Mouse (Mus musculus) intestine, embryonic 16.5 days (tissue): ENCODE results near the gene Iqcf3. TPM values are rescaled to one million over a fixed set of nuclear protein-coding genes. Genes with fewer than 3 reads are reported as not detected.
A peak's percentile ranks its signal among the peaks of the same experiment; 100 is the strongest.

Source experiments
- ATAC-seq: fragments of 200-750 bp; cut with Nextera tagmentation; 2 replicates; pipeline ENCODE4 v1.8.0; 2017; ENCODE audit warnings: moderate TSS enrichment, moderate library complexity
- H3K27ac ChIP-seq: fragments of 300-500 bp; sonication (generic); 2 replicates; pipeline ENCODE4 v1.5.1; 2014; ENCODE audit warnings: mild to moderate bottlenecking, low read length
- H3K27me3 ChIP-seq: fragments of 300-500 bp; sonication (generic); replicated peaks from 2 replicates; pipeline ENCODE4 v1.6.1; 2014; ENCODE audit warnings: low read length, control low read depth, mixed read lengths; ENCODE audit not compliant: control insufficient read depth, insufficient read depth
- H3K36me3 ChIP-seq: fragments of 300-500 bp; sonication (generic); 2 replicates; pipeline ENCODE4 v1.6.1; 2014; ENCODE audit warnings: low read length, control low read depth; ENCODE audit not compliant: control insufficient read depth, insufficient read depth
- H3K4me1 ChIP-seq: fragments of 300-500 bp; sonication (generic); 2 replicates; pipeline ENCODE4 v1.6.1; 2014; ENCODE audit warnings: low read length, control low read depth, mixed read lengths; ENCODE audit not compliant: control insufficient read depth, insufficient read depth
- H3K4me2 ChIP-seq: fragments of 300-500 bp; sonication (generic); 2 replicates; pipeline ENCODE4 v1.6.1; 2014; ENCODE audit warnings: low read depth, low read length, control low read depth
- H3K4me3 ChIP-seq: fragments of 300-500 bp; sonication (generic); 2 replicates; pipeline ENCODE4 v1.5.1; 2014; ENCODE audit warnings: mild to moderate bottlenecking, low read length
- H3K9ac ChIP-seq: fragments of 300-500 bp; sonication (generic); 2 replicates; pipeline ENCODE4 v1.6.1; 2014; ENCODE audit warnings: low read depth, low read length
- H3K9me3 ChIP-seq: fragments of 300-500 bp; sonication (generic); 2 replicates; pipeline ENCODE4 v1.6.1; 2016; ENCODE audit warnings: low read length, control low read depth; ENCODE audit not compliant: control insufficient read depth
- WGBS: fragments of 180-500 bp; shearing (Covaris S2); extraction: QIAGEN DNeasy Blood & Tissue Kit; methylation state at CpG from one replicate; pipeline ENCODE4 v1.1.7; 2014; 5-methylcytosine and 5-hydroxymethylcytosine counted together
- polyA plus RNA-seq: library from polyadenylated mRNA; unstranded; fragments of >200 nt; fragmentation: Nextera tagmentation; extraction: Ambion mirVana; gene quantifications from 2 replicates; pipeline ENCODE4 v1.2.1, GENCODE M21; 2015

Iqcf3 gene
- polyA plus RNA-seq, 1 experiment from 2014 or later: not detected

- Histone ChIP-seq H3K4me3 (peak within 1 kb of the TSS; percentile 87), H3K27me3 (no peaks in the 10 kb centered on the region), H3K4me1 (peaks cover 44% of the 10 kb centered on the region), H3K4me2 (peak within 1 kb of the TSS; percentile 92), H3K9ac (peak within 1 kb of the TSS; percentile 73), H3K27ac (peak within 1 kb of the TSS; percentile 65), H3K36me3 (0 out of 2 replicates have a peak, but pooled peaks cover 2% of the 10 kb centered on the region), H3K9me3 (no peaks in the 10 kb centered on the region)
- peak; percentile 99 for ATAC-seq
- WGBS: under 1% methylated on average over 41 of the region's 41 CpGs
These were observed 84.4 kb downstream of the Iqcf3 start, which contains the start of gene Parp3 for GRCm38 (mm10) chr9:106476924-106477484. TSS of gene Parp3 (minus strand) at chr9:106476949.

DNA sequence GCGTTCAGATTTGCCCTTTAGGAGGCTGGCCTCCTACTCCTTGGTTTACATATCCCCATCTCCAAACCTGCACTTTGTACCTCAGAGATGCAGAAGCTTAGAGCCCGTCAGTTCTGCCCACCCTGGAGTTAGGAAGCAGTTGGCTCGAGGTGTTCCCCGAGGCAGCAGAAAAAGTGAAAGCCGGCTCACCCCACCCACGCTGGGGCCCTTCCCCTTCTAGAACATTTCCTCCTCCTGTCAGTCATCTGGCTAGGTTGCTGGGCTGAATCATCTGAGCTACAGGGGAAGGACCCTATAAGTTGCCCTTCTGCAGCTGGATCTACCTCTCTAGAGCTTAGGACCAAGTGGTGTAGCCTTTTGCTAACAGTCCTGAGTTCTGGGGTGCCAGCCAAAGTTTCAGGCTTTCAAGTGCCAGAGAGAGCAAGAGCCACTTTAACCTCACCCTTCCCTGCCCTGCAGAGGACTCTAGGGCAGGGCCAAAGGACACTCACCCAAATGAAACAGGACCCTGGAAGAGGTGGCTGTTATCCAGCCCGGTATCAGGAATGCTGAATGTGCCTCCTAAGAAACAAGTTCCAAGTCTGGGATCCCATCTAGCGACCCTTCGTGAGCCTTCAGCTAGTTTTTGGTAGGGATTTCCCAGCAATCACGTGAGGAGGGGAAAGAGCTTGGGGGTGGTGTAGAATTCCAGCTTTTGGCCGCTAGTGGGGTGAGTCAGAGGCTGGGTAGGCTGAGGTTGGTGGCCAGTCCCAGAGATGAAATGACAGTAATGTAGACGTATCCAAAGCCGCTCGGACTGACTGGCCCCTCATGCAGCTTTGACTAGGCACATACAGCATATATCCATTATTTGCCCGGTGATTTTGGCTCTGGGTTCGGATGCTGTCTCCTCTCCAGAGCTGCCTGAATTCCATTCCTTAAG lies 85.2 kb downstream of the Iqcf3 start:
- Histone ChIP-seq H3K4me1 (peaks cover 50% of the 10 kb centered on the region), H3K27ac (peak overlapping the region; percentile 65), H3K4me2 (peak overlapping the region; percentile 51), H3K9me3 (no peaks in the 10 kb centered on the region), H3K27me3 (no peaks in the 10 kb centered on the region), H3K9ac (peak overlapping the region; percentile 60), H3K36me3 (no peaks in the 10 kb centered on the region), H3K4me3 (peak overlapping the region; percentile 33)
- peak; percentile 45 for ATAC-seq
- 23% methylated on average over 16 of the region's 16 CpGs for WGBS

- Histone ChIP-seq H3K9ac (peak within 1 kb of the TSS; percentile 60), H3K4me3 (peak within 1 kb of the TSS; percentile 33), H3K36me3 (no peaks in the 10 kb centered on the region), H3K4me2 (peak within 1 kb of the TSS; percentile 51), H3K27me3 (no peaks in the 10 kb centered on the region), H3K4me1 (peaks cover 50% of the 10 kb centered on the region), H3K27ac (peak within 1 kb of the TSS; percentile 65), H3K9me3 (no peaks in the 10 kb centered on the region)
- no peak for ATAC-seq
- 89% methylated on average over 10 of the region's 10 CpGs for WGBS
These were observed 85.8 kb downstream of the Iqcf3 start, which contains the start of gene Rrp9 for GRCm38 (mm10) chr9:106475663-106476001. TSS of gene Rrp9 (plus strand) at chr9:106475963.

DNA sequence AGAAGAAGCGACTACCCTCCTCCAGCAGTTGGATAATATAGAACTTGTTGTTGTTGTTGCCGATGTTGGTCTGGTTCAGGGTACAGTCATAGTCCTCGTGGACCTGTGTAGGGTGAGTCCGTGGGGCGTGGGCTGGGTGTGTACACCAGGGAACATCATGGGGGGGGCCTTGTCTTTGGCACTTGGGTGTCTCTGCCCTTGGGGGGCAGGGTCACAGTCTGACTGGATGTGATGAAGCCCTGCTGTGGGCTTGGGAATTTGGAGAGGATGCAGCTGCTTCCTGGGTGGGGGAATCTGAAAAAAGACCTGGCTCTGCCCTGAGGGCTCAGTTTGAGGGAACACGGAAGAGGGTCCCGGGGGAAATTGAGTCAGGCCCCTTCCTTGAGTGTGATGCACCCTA lies 86.4 kb downstream of the Iqcf3 start:
- Histone ChIP-seq H3K4me3 (no peak overlapping the region), H3K27ac (no peak overlapping the region), H3K4me2 (no peak overlapping the region), H3K9me3 (no peaks in the 10 kb centered on the region), H3K27me3 (no peaks in the 10 kb centered on the region), H3K4me1 (peaks cover 50% of the 10 kb centered on the region), H3K36me3 (no peaks in the 10 kb centered on the region), H3K9ac (no peak overlapping the region)
- WGBS: 67% methylated on average over 7 of the region's 7 CpGs
- ATAC-seq: no peak

DNA sequence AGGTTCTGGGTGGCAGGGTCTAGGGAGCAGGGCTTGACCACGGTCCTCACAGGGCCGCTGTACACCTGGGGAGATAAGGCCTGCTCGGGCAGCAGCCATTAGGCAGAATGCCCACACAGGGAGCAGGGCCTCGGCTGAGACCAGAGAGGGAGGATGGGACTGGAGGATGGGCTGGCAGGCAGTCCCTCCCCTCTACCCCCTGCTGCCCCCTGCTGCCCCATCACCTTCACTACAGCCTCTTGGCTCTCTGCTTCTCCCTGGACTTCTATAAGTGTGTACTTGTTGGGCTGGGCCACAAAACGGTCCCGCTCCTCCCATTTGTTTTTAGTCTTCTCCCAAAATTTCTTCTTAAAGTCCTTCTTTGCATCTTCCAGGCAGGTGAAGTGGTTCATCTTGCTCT lies 87.0 kb downstream of the Iqcf3 start:
- no peak overlapping the region for H3K27ac ChIP-seq
- peaks cover 50% of the 10 kb centered on the region for H3K4me1 ChIP-seq
- no peak overlapping the region for H3K4me3 ChIP-seq
- H3K36me3 ChIP-seq: no peaks in the 10 kb centered on the region
- H3K9ac ChIP-seq: no peak overlapping the region; the same call in 1 of the 2 replicates
- no peak overlapping the region for H3K4me2 ChIP-seq
- no peaks in the 10 kb centered on the region for H3K9me3 ChIP-seq
- no peaks in the 10 kb centered on the region for H3K27me3 ChIP-seq
- ATAC-seq: no peak
- WGBS: 7% methylated on average over 6 of the region's 6 CpGs

DNA sequence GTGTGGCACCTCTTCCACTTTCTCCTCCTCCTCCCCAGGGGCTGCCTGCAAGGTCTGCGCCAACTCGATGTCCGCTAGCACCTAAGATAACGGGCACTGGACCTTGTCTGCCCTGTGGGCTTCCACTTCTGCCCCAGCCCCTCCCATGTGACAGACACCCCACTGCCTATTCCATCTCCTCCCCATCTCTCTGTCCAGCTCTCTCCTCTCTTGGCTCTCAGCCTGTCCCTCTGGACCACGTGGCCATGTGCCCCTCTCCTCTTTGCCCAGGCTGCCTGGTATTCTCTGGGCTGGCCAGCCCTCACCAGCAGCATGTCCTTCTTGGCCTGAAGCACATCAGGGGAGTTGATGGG lies 87.7 kb downstream of the Iqcf3 start:
- Histone ChIP-seq H3K4me2 (no peak overlapping the region), H3K27me3 (no peaks in the 10 kb centered on the region), H3K36me3 (no peaks in the 10 kb centered on the region), H3K4me3 (no peak overlapping the region), H3K27ac (no peak overlapping the region), H3K4me1 (peaks cover 50% of the 10 kb centered on the region), H3K9me3 (no peaks in the 10 kb centered on the region), H3K9ac (no peak overlapping the region; the same call in 1 of the 2 replicates)
- no peak for ATAC-seq
- WGBS: 74% methylated on average over 5 of the region's 5 CpGs

DNA sequence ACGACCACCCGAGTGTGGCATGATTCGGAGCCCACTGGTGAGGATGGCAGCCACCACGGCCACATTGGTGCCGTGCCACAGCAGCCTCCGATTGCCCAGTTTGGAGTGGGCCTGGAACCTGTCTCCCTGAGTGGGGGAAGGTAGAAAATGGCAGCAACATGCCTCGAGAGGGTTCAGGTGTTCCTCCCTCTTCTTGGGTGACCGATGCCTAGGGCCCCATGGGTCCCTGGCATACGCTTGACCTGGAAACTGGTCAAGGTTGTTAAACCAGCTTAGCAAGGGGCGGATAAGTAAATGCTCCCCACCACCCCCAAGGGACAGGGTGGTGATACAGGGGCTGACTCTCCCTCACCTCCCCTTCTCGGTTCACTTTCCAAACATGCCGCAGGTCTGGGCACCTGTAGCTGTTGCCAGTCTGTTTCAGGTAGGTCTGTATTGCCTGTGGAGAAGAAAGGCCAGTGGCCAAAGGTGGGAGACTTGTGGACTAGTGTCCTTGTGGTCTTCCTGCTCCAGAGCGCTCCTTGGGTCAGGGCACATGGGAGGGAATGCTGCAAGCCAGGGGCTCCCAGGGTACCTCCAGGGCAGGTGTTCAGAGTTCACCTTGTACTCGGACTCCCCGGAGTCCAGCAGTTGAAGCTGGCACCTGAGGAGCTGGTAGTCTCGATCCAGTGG lies 88.2 kb downstream of the Iqcf3 start:
- Histone ChIP-seq H3K4me1 (peaks cover 49% of the 10 kb centered on the region), H3K27me3 (no peaks in the 10 kb centered on the region), H3K4me2 (no peak overlapping the region), H3K9ac (no peak overlapping the region), H3K4me3 (no peak overlapping the region), H3K36me3 (no peaks in the 10 kb centered on the region), H3K9me3 (no peaks in the 10 kb centered on the region), H3K27ac (no peak overlapping the region)
- WGBS: 90% methylated on average over 16 of the region's 16 CpGs
- ATAC-seq: no peak

DNA sequence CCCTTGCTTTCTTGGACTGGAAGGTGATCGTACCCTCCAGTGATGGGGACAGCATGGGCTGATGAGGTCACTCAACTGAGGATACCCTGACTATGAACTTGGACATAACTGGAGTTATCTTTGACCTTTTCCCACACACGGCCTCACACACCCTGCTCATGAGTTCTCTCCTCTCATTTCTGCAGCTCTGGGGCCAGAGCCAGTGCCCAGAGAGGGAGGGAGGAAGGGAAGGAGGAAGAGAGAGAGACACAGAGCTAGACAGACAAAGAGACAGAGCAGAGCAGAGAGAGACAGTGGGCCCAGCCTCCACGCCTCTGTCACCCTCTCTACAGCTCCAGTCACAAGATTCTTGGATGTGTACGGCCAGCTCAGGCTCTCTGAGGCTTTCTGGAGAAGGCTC lies 89.1 kb downstream of the Iqcf3 start:
- no peak for ATAC-seq
- 57% methylated on average over 4 of the region's 4 CpGs for WGBS
- no peak overlapping the region for H3K4me3 ChIP-seq
- H3K27ac ChIP-seq: peak overlapping the region; percentile 31; the same call in 1 of the 2 replicates
- 0 out of 2 replicates have a peak overlapping the region, but pooled peaks have one; percentile 6 for H3K9ac ChIP-seq
- H3K4me1 ChIP-seq: peaks cover 43% of the 10 kb centered on the region
- no peaks in the 10 kb centered on the region for H3K36me3 ChIP-seq
- no peaks in the 10 kb centered on the region for H3K27me3 ChIP-seq
- no peaks in the 10 kb centered on the region for H3K9me3 ChIP-seq
- H3K4me2 ChIP-seq: no peak overlapping the region

DNA sequence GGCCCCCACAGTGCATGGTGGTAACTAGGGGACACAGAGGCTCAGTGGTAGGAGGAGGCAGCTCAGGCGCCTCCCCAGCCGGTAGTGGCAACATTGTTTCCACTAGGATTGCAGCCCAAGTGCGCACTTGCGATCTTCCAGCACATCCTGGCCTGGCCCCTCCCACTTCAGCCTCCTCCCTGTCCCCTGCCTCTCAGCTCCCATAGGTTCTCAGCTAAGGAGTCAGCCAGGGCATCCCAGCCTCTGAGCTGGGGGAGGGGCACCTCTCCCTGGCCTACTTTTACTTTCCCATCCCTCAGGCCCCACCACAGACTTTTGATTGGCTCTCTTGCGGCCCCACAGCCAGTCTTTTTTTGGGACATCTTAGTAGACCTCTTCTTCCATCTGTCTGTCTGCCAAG lies 89.5 kb downstream of the Iqcf3 start:
- Histone ChIP-seq H3K4me2 (peak overlapping the region; percentile 48), H3K4me3 (peak overlapping the region; percentile 13; the same call in 1 of the 2 replicates), H3K27ac (no peak overlapping the region), H3K9me3 (no peaks in the 10 kb centered on the region), H3K9ac (no peak overlapping the region), H3K36me3 (no peaks in the 10 kb centered on the region), H3K4me1 (peaks cover 43% of the 10 kb centered on the region), H3K27me3 (no peaks in the 10 kb centered on the region)
- 16% methylated on average over 5 of the region's 5 CpGs for WGBS
- peak; percentile 20; the same call in 1 of the 2 replicates for ATAC-seq
